Mouse (Mus musculus): ENCODE results near the gene Rnf130.

- TF ChIP-seq CTCF (IDR thresholded peaks at IDR 0.05; ENCODE audit: borderline replicate concordance, insufficient read depth, low read length) = no peak
- TF ChIP-seq POLR2A (IDR thresholded peaks at IDR 0.05; ENCODE audit: low read depth, low read length) = no peak
Observed at GRCm38 (mm10) chr11:50089840-50090239, 64.7 kb downstream of the Rnf130 start.

All from embryonic fibroblast, embryonic 13.5 days (primary cell).